Mouse (Mus musculus): Measurements from ENCODE around the gene Gm49333. TPM values are rescaled to one million over a fixed set of nuclear protein-coding genes. Genes with fewer than 3 reads are reported as not detected.

Gene Gm49333
- total and polyA plus RNA-seq, 2 experiments from 2014 or later = not detected

DNA sequence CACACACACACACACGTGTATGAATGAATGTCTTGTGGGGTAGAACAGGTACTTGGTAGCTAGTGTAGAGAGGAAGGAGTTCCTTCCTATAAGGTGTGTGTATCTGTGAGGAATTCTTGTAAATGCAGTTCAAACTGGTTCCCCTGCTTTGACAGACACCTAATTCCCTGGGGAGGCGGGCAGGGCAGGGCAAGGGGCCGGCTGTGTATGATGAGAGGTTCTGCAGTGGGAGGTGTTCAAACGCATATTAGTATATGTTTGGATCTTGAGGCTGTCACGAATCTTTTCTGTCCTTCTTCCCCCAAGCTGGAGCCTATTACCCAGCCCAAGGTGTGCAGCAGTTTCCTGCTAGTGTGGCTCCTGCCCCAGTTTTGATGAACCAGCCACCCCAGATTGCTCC, 66.0 kb downstream of the Gm49333 start:
- Histone ChIP-seq H3K4me1 (ENCODE audit: insufficient read depth, low read length) (peaks cover 13% of the 10 kb centered on the region), H3K36me3 (ENCODE audit: insufficient read depth, low read length) (peaks cover 57% of the 10 kb centered on the region)
- 85% methylated on average over 5 of the region's 5 CpGs for WGBS

GRCm38 (mm10) chr16:20677974-20678675, 66.7 kb downstream of the Gm49333 start:
- Histone ChIP-seq H3K27me3 (ENCODE audit: insufficient read depth, low read length) (no peaks in the 10 kb centered on the region), H3K4me1 (ENCODE audit: insufficient read depth, low read length) (peaks cover 13% of the 10 kb centered on the region), H3K9ac (replicated peaks; ENCODE audit: low read length) (no peak overlapping the region), H3K4me3 (ENCODE audit: low read length) (no peak overlapping the region), H3K36me3 (ENCODE audit: insufficient read depth, low read length) (peaks cover 64% of the 10 kb centered on the region), H3K4me2 (ENCODE audit: low read depth, low read length) (no peak overlapping the region), H3K27ac (no peak overlapping the region), H3K9me3 (ENCODE audit: low read length) (no peaks in the 10 kb centered on the region)
- TF ChIP-seq CTCF (IDR thresholded peaks at IDR 0.05; ENCODE audit: low read depth) = no peak
- 53% methylated on average over 10 of the region's 10 CpGs for WGBS
- ATAC-seq (no peak), DNase-seq (ENCODE audit: low spot score) (peak; percentile 70)

More for the DNA sequence above, 66.0 kb downstream of the Gm49333 start:
- H3K4me3 ChIP-seq (ENCODE audit: low read length) = no peak overlapping the region
- ATAC-seq = no peak
- H3K9me3 ChIP-seq (ENCODE audit: low read length) = no peaks in the 10 kb centered on the region
- no peak overlapping the region for H3K27ac ChIP-seq
- no peak for DNase-seq (ENCODE audit: low spot score)
- 0 out of 2 replicates have a peak overlapping the region, but pooled peaks have one; percentile 9 for H3K9ac ChIP-seq (replicated peaks; ENCODE audit: low read length)
- no peak overlapping the region for H3K4me2 ChIP-seq (ENCODE audit: low read depth, low read length)
- H3K27me3 ChIP-seq (ENCODE audit: insufficient read depth, low read length) = no peaks in the 10 kb centered on the region
- no peak for TF ChIP-seq CTCF (IDR thresholded peaks at IDR 0.05; ENCODE audit: low read depth)

- Histone ChIP-seq H3K4me3 (ENCODE audit: low read length) (no peak overlapping the region), H3K9ac (replicated peaks; ENCODE audit: low read length) (no peak overlapping the region), H3K36me3 (ENCODE audit: insufficient read depth, low read length) (peaks cover 57% of the 10 kb centered on the region), H3K4me1 (ENCODE audit: insufficient read depth, low read length) (peaks cover 11% of the 10 kb centered on the region), H3K4me2 (ENCODE audit: low read depth, low read length) (no peak overlapping the region), H3K27ac (no peak overlapping the region), H3K9me3 (ENCODE audit: low read length) (no peaks in the 10 kb centered on the region), H3K27me3 (ENCODE audit: insufficient read depth, low read length) (no peaks in the 10 kb centered on the region)
- ATAC-seq (no peak), DNase-seq (ENCODE audit: low spot score) (no peak)
- 93% methylated on average over 3 of the region's 3 CpGs for WGBS
- no peak for TF ChIP-seq CTCF (IDR thresholded peaks at IDR 0.05; ENCODE audit: low read depth)
Measured at GRCm38 (mm10) chr16:20690774-20691173, 79.4 kb downstream of the Gm49333 start.

GRCm38 (mm10) chr16:20691617-20692016, 80.2 kb downstream of the Gm49333 start:
- H3K9me3 ChIP-seq (ENCODE audit: low read length) = no peaks in the 10 kb centered on the region
- ATAC-seq = no peak
- peaks cover 48% of the 10 kb centered on the region for H3K36me3 ChIP-seq (ENCODE audit: insufficient read depth, low read length)
- no peak overlapping the region for H3K4me2 ChIP-seq (ENCODE audit: low read depth, low read length)
- no peak overlapping the region for H3K27ac ChIP-seq
- peaks cover 11% of the 10 kb centered on the region for H3K4me1 ChIP-seq (ENCODE audit: insufficient read depth, low read length)
- no peaks in the 10 kb centered on the region for H3K27me3 ChIP-seq (ENCODE audit: insufficient read depth, low read length)
- no peak for DNase-seq (ENCODE audit: low spot score)
- no peak overlapping the region for H3K4me3 ChIP-seq (ENCODE audit: low read length)
- no peak for TF ChIP-seq CTCF (IDR thresholded peaks at IDR 0.05; ENCODE audit: low read depth)
- 86% methylated on average over 1 of the region's 1 CpGs for WGBS
- H3K9ac ChIP-seq (replicated peaks; ENCODE audit: low read length) = no peak overlapping the region

GRCm38 (mm10) chr16:20692241-20692965, 81.0 kb downstream of the Gm49333 start:
- TF ChIP-seq CTCF (IDR thresholded peaks at IDR 0.05; ENCODE audit: low read depth) = no peak
- no peak for ATAC-seq
- peaks cover 11% of the 10 kb centered on the region for H3K4me1 ChIP-seq (ENCODE audit: insufficient read depth, low read length)
- H3K27ac ChIP-seq = peak overlapping the region; percentile 89
- peak overlapping the region; percentile 68; the same call in 1 of the 2 replicates for H3K9ac ChIP-seq (replicated peaks; ENCODE audit: low read length)
- no peaks in the 10 kb centered on the region for H3K9me3 ChIP-seq (ENCODE audit: low read length)
- WGBS = 34% methylated on average over 16 of the region's 16 CpGs
- peaks cover 41% of the 10 kb centered on the region for H3K36me3 ChIP-seq (ENCODE audit: insufficient read depth, low read length)
- peak overlapping the region; percentile 45; the same call in 1 of the 2 replicates for H3K4me3 ChIP-seq (ENCODE audit: low read length)
- no peak for DNase-seq (ENCODE audit: low spot score)
- peak overlapping the region; percentile 65 for H3K4me2 ChIP-seq (ENCODE audit: low read depth, low read length)
- no peaks in the 10 kb centered on the region for H3K27me3 ChIP-seq (ENCODE audit: insufficient read depth, low read length)

- Histone ChIP-seq H3K27me3 (ENCODE audit: insufficient read depth, low read length) (no peaks in the 10 kb centered on the region), H3K4me1 (ENCODE audit: insufficient read depth, low read length) (peaks cover 11% of the 10 kb centered on the region), H3K4me2 (ENCODE audit: low read depth, low read length) (peak within 1 kb of the TSS; percentile 65), H3K27ac (peak within 1 kb of the TSS; percentile 89), H3K36me3 (ENCODE audit: insufficient read depth, low read length) (peaks cover 34% of the 10 kb centered on the region), H3K4me3 (ENCODE audit: low read length) (peak within 1 kb of the TSS; percentile 45), H3K9ac (replicated peaks; ENCODE audit: low read length) (peak within 1 kb of the TSS; percentile 68), H3K9me3 (ENCODE audit: low read length) (no peaks in the 10 kb centered on the region)
- 1% methylated on average over 32 of the region's 37 CpGs for WGBS
- DNase-seq (ENCODE audit: low spot score) (peak; percentile 97), ATAC-seq (peak; percentile 95)
- TF ChIP-seq CTCF (IDR thresholded peaks at IDR 0.05; ENCODE audit: low read depth) = no peak
Measured at GRCm38 (mm10) chr16:20693111-20693701, 81.8 kb downstream of the Gm49333 start, which contains the start of gene Fam131a. Gene Fam131a (plus strand): TSS chr16:20693241.
